Mouse (Mus musculus) testis, postnatal 14 days (tissue): ENCODE results near the gene Pla2g12b.

ENCODE experiments used
- DNase-seq: peaks from one replicate; pipeline ENCODE4 v3.0.0; 2021; ENCODE audit warnings: low spot score

The Pla2g12b gene

DNA sequence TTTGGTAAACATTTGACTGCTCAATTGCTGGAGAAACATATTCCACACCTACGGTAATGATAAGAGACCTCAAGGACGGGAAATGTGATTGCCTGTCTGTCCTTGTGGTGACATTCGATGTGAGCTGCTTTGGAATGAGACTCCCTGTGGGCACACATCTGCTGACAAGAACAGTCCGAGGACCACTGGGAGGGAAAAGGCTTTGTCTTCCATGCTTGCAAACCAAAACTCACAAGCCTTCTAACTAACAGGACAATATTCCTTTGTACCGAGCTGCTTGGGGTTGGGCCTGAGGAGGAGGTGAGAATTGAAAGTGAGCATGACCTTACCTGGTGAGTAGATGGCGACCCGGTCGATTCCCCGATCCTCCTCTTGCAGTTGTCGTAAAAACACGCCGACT lies 63.8 kb downstream of the Pla2g12b start:
- DNase-seq = no peak

DNA sequence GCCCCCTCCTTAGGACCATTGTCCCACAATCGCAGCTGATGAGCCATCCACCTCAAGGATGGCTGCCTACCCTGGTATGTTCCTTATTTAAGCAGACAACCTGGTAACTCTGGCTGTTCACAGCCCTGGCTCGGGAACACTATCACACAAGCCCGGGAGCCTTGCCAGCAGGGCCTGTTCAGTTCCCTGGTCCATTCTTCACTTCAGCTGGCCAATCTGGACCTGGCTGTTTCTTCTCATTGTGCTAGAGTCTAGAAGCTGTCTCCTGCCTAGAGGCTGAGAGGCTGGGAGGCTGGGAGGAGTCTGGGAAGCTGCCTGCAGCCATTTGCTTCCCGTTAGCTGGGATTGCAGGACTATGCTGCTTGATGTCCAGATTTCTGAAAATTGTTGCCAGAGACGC lies 67.0 kb downstream of the Pla2g12b start:
- DNase-seq = no peak
